Mouse (Mus musculus): ENCODE data around the gene Naga. TPM values are rescaled to one million over a fixed set of nuclear protein-coding genes. Genes with fewer than 3 reads are reported as not detected.
"Not testable (repeated sequence)": the region's sequence is repeated elsewhere in the genome, so short reads cannot be mapped to it uniquely, and the experiment has no call there.

The Naga gene
- polyA plus RNA-seq, 1 experiment from 2014 or later: 27.1 TPM

DNA sequence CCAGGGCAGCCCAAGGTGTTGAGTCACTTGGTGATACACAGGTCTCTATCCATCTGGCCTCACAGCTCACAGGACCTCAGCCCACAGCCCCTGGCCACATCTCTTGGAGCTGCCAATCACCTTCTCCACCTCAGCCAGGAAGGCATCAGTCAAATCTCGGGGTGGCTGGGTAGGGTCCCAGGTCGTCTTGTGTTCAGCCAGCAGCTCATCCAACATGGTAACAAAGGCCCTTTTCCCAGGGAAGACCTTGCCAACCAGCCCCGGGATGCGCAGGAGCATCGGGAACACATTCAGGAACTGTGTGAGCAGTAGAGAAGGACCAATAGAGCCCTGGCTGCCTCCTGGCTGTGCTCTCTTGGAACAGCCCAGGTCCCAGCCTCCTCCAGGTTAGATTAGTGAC lies 34.3 kb upstream of the Naga start:
- H3K9ac ChIP-seq: no peak overlapping the region
- H3K27ac ChIP-seq: no peak overlapping the region
- no peak overlapping the region for H3K4me2 ChIP-seq (replicated peaks)
- no peaks in the 10 kb centered on the region for H3K36me3 ChIP-seq
- no peak for ATAC-seq (ENCODE audit: low FRiP score, low read depth)
- no peaks in the 10 kb centered on the region for H3K4me1 ChIP-seq
- H3K27me3 ChIP-seq (replicated peaks): no peaks in the 10 kb centered on the region
- H3K9me3 ChIP-seq: no peaks in the 10 kb centered on the region
- H3K4me3 ChIP-seq: no peak overlapping the region
- WGBS: 86% methylated on average over 5 of the region's 5 CpGs

DNA sequence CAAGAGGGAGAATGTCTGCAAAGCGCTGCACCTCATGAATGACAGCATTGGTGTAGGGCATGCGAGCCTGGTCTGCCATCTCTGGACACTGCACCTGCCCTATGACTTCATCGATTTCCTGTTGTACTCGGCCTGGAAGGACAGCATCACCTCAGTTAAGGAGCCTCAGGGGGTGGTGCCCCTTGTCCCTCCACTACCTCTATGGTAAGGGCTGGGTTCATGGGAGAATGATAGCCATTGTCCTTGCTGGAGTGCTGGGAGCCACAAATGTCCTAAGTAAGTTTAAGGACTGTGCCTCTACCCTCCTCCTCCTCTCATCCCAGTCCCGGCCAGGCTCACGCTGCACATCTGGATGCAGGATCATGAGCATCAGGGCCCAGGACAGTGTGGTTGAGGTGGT lies 33.7 kb upstream of the Naga start:
- H3K4me1 ChIP-seq: no peaks in the 10 kb centered on the region
- no peaks in the 10 kb centered on the region for H3K36me3 ChIP-seq
- no peaks in the 10 kb centered on the region for H3K27me3 ChIP-seq (replicated peaks)
- H3K9ac ChIP-seq: no peak overlapping the region
- no peak overlapping the region for H3K4me2 ChIP-seq (replicated peaks)
- 88% methylated on average over 6 of the region's 6 CpGs for WGBS
- H3K27ac ChIP-seq: no peak overlapping the region
- no peak for ATAC-seq (ENCODE audit: low FRiP score, low read depth)
- no peak overlapping the region for H3K4me3 ChIP-seq
- no peaks in the 10 kb centered on the region for H3K9me3 ChIP-seq

DNA sequence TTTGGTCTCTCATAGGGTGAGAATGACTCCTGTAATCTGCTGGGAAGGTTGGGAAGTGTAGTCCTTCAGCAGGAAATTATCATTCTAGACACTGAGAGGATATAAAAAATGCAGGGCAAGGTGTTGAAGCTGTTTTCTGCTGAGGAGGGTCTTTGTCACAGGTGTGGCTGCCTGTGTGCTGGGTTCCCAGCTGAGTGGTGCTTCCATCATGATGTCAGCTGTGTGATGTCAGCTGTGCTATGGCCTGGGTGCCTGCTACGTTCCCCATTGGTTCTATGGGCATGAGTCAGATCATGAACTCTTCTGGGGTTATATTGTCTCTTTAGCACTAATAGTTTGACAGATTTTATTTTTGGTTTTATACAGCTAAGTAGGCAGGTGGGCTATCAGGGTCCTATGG lies 30.1 kb upstream of the Naga start:
- H3K9me3 ChIP-seq: no peaks in the 10 kb centered on the region
- no peak overlapping the region for H3K4me3 ChIP-seq
- no peaks in the 10 kb centered on the region for H3K4me1 ChIP-seq
- H3K36me3 ChIP-seq: no peaks in the 10 kb centered on the region
- H3K27ac ChIP-seq: no peak overlapping the region
- H3K4me2 ChIP-seq (replicated peaks): no peak overlapping the region
- H3K27me3 ChIP-seq (replicated peaks): no peaks in the 10 kb centered on the region
- no peak overlapping the region for H3K9ac ChIP-seq
- no peak for ATAC-seq (ENCODE audit: low FRiP score, low read depth)
- WGBS: 78% methylated on average over 1 of the region's 1 CpGs

GRCm38 (mm10) chr15:82368146-82368545 lies 29.4 kb upstream of the Naga start:
- ATAC-seq (ENCODE audit: low FRiP score, low read depth): no peak
- Histone ChIP-seq H3K27ac (no peak overlapping the region), H3K4me1 (no peaks in the 10 kb centered on the region), H3K9ac (no peak overlapping the region), H3K9me3 (no peaks in the 10 kb centered on the region), H3K36me3 (no peaks in the 10 kb centered on the region), H3K27me3 (replicated peaks) (no peaks in the 10 kb centered on the region), H3K4me3 (no peak overlapping the region), H3K4me2 (replicated peaks) (no peak overlapping the region)
- 90% methylated on average over 4 of the region's 4 CpGs for WGBS

DNA sequence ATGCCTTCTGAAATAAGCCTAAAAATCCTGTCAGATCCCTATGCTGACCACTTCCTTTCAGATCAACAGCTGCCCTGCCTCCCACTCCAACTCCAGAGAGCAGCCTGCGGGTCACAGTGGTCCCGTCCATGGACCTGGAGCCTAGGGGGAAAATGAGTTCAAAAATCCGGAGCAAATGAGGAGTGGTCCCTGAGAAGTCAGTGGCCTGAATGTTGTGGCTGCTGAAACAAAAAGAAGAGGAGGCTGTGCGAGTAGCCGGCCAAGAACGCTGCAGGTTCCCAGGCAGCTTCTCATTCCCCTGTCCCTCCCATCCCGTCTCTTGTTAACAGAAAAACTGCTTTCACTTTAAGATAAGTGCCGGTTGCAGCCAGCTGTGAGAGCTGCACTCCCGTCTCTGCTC lies 25.8 kb upstream of the Naga start:
- WGBS: 26% methylated on average over 7 of the region's 9 CpGs

DNA sequence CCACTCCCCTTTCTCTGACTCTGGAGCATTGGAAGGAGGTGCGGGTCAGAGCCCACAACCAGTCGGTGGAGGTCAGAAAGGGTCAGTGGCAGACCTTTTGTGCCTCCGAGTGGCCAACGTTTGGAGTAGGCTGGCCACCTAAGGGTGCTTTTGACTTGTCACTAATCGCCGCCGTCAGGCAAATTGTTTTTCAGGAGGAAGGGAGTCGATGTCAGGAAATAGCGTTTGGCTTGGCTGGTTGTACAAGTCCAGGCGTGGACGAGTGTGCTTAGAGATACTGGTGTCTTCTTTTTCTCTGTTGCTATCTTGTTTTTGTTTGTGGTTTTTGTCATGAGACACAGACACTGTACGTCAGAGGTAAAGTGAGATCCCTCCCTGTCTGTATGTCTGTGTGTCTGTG lies 25.1 kb upstream of the Naga start:
- not testable (repeated sequence) for H3K9me3 ChIP-seq; H3K4me3 ChIP-seq; H3K4me2 ChIP-seq (replicated peaks); H3K27me3 ChIP-seq (replicated peaks); H3K36me3 ChIP-seq; H3K9ac ChIP-seq; H3K27ac ChIP-seq; H3K4me1 ChIP-seq; ATAC-seq (ENCODE audit: low FRiP score, low read depth)
- 80% methylated on average over 8 of the region's 12 CpGs for WGBS

More for the DNA sequence above, 25.8 kb upstream of the Naga start:
- H3K4me1 ChIP-seq; H3K4me3 ChIP-seq; ATAC-seq (ENCODE audit: low FRiP score, low read depth); H3K9ac ChIP-seq; H3K27ac ChIP-seq; H3K4me2 ChIP-seq (replicated peaks); H3K27me3 ChIP-seq (replicated peaks); H3K9me3 ChIP-seq; H3K36me3 ChIP-seq: not testable (repeated sequence)

GRCm38 (mm10) chr15:82362234-82362633 lies 23.5 kb upstream of the Naga start:
- Histone ChIP-seq H3K27ac (no peak overlapping the region), H3K4me3 (no peak overlapping the region), H3K9ac (no peak overlapping the region), H3K36me3 (no peaks in the 10 kb centered on the region), H3K9me3 (no peaks in the 10 kb centered on the region), H3K4me2 (replicated peaks) (no peak overlapping the region), H3K27me3 (replicated peaks) (no peaks in the 10 kb centered on the region), H3K4me1 (no peaks in the 10 kb centered on the region)
- 88% methylated on average over 4 of the region's 4 CpGs for WGBS
- no peak for ATAC-seq (ENCODE audit: low FRiP score, low read depth)

DNA sequence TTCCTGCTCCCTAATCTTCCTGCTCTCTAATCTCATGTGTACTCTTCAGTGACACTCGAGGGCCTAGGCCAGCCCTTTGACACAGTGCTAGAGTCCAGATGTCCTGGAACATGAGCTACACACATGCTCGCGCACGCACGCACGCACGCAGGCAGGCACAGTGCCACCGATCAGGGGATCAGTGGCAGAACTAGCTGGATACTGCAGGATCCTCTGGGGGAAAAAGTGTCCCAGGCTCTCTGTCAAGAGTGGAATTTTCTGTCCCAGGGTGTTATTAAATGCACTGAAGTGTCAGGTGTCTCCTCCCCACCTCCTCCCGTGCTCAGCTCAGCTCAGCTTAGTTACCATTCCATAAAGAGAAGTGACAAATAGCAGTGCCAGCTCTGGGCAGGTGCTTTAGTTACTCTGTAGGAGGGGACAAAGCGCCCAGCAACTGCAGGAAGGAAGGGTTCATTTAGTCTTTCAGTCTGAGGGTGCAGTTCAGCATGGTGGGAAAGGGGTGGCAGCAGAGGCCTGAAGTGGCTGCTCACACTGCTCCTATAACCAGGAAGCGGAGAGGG lies 22.8 kb upstream of the Naga start:
- Histone ChIP-seq H3K27ac (no peak overlapping the region), H3K9me3 (no peaks in the 10 kb centered on the region), H3K4me3 (no peak overlapping the region), H3K9ac (no peak overlapping the region), H3K27me3 (replicated peaks) (no peaks in the 10 kb centered on the region), H3K36me3 (no peaks in the 10 kb centered on the region), H3K4me2 (replicated peaks) (no peak overlapping the region), H3K4me1 (no peaks in the 10 kb centered on the region)
- 79% methylated on average over 11 of the region's 11 CpGs for WGBS
- no peak for ATAC-seq (ENCODE audit: low FRiP score, low read depth)

GRCm38 (mm10) chr15:82358431-82359260 lies 19.9 kb upstream of the Naga start:
- no peaks in the 10 kb centered on the region for H3K9me3 ChIP-seq
- H3K36me3 ChIP-seq: no peaks in the 10 kb centered on the region
- no peak for ATAC-seq (ENCODE audit: low FRiP score, low read depth)
- no peak overlapping the region for H3K27ac ChIP-seq
- H3K27me3 ChIP-seq (replicated peaks): no peaks in the 10 kb centered on the region
- WGBS: 65% methylated on average over 22 of the region's 22 CpGs
- H3K4me1 ChIP-seq: peaks cover 3% of the 10 kb centered on the region; the same call in 1 of the 2 replicates
- no peak overlapping the region for H3K4me3 ChIP-seq
- no peak overlapping the region for H3K4me2 ChIP-seq (replicated peaks)
- H3K9ac ChIP-seq: no peak overlapping the region

DNA sequence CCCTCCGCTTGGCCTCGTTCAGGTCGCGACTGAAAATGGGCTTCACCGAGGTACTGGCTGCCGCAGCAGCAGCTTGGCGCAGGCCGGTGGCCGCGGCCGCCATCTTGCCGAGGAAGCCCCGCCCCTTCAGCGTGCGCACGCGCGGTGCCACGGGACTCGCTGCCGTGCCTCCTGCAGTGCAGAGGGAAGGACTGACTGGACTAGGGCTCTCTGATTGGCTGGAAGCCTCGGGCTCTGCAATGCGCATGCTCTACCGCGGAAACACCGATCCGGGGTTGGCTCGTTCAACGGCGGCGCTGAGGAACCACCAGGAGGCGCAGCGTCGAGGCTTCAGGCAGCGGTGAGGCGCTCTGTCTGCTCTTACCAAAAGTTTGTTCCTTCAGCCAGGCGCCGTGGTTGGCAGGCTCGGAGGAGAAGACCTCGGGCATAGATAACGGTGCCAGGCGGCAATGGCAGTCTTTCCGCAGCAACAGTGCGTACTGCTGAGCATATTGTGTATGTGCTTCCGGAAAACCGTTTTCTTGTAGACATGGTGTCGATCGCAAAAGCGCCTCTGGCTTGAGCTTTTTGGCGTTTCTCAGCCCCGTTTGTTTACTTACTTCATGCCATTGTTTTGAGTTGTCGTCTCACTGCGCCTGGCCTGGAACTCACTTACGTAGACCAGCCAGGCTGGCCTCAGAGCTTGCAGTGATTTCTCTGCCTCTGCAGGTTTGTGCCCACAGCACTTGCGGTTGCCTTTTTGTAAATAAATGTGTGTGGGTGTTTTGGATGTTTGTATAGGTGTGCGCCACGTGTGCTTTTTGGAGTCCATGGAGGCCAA lies 15.6 kb upstream of the Naga start, which contains the start of gene Ndufa6:
Gene Ndufa6, minus strand, starts transcription at position 197 of the 820 bp plus-strand sequence.
- Histone ChIP-seq H3K9ac (peak within 1 kb of the TSS; percentile 97), H3K9me3 (no peaks in the 10 kb centered on the region), H3K27ac (peak within 1 kb of the TSS; percentile 67; the same call in 1 of the 2 replicates), H3K36me3 (peaks cover 16% of the 10 kb centered on the region), H3K4me1 (peaks cover 20% of the 10 kb centered on the region), H3K4me2 (replicated peaks) (peak within 1 kb of the TSS; percentile 87), H3K4me3 (peak within 1 kb of the TSS; percentile 95), H3K27me3 (replicated peaks) (no peaks in the 10 kb centered on the region)
- peak; percentile 99 for ATAC-seq (ENCODE audit: low FRiP score, low read depth)
- 2% methylated on average over 57 of the region's 57 CpGs for WGBS

- Histone ChIP-seq H3K4me2 (replicated peaks) (peak overlapping the region; percentile 87), H3K27ac (peak overlapping the region; percentile 67; the same call in 1 of the 2 replicates), H3K36me3 (peaks cover 22% of the 10 kb centered on the region), H3K4me3 (peak overlapping the region; percentile 95), H3K4me1 (peaks cover 20% of the 10 kb centered on the region), H3K27me3 (replicated peaks) (no peaks in the 10 kb centered on the region), H3K9ac (peak overlapping the region; percentile 97), H3K9me3 (no peaks in the 10 kb centered on the region)
- ATAC-seq (ENCODE audit: low FRiP score, low read depth): peak; percentile 73
- WGBS: 0% methylated on average over 23 of the region's 23 CpGs
Observed at GRCm38 (mm10) chr15:82353745-82354113, 15.0 kb upstream of the Naga start.

DNA sequence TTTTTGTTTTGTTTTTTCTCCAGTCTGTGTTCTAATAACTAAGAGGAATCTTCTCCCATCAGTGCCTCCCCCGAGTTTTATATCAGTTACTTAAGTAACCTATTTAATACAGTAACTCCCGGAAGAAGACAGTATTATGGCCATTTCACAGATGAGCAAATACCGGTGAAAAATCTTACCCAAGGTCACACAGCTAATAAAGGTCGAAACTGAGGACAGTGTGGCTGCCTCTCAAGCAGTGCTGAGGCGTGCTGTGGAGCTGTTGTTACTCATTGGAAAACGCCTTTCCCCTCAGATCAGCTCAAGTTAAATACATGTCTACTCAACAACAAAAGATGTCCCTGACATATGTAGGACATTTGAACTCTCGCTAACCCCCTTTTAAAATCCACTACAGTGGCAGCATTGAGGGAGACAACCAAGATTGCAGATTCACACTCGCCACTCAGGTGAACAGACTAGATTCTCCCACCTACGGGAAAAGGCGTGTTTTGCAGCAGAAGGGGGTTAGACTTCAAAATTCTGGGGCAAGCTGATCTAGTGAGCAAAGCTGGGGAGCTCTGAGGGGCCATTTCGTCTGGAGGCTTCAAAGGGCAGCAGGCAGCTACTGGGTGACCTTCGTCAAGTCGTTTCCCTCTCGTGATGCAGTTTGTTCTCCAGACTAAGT lies 14.5 kb upstream of the Naga start:
- Histone ChIP-seq H3K36me3 (peaks cover 27% of the 10 kb centered on the region), H3K4me3 (peak overlapping the region; percentile 95), H3K27ac (no peak overlapping the region), H3K9ac (peak overlapping the region; percentile 97), H3K27me3 (replicated peaks) (no peaks in the 10 kb centered on the region), H3K9me3 (no peaks in the 10 kb centered on the region), H3K4me2 (replicated peaks) (peak overlapping the region; percentile 87), H3K4me1 (peaks cover 20% of the 10 kb centered on the region)
- WGBS: 32% methylated on average over 14 of the region's 14 CpGs
- peak; percentile 3; the same call in 1 of the 2 replicates for ATAC-seq (ENCODE audit: low FRiP score, low read depth)

All from neural tube, embryonic 12.5 days (tissue).